Mouse (Mus musculus): ENCODE results near the gene Kif1c.

DNA sequence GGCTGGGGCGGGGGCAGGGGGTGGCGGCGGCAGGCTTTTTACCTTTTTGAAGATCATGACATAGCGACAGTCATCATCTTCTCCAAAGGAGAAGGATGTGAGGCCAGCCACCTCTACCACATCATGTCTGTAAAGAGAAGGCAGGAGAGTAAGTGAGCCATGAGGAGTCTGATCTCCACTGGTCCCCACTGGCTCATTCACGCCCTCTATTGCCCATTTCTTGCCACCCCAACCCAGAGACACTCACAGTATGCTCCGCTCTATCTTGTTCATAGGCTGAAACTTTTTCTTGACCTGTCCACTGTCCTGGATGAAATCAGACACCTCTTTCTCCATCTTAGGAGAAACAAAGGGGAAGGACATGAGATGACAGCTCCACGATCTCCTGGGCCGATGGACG, 35.6 kb upstream of the Kif1c start:
- TF ChIP-seq FLI1 (IDR thresholded peaks at IDR 0.05; ENCODE audit: low read length) = no peak
- no peak for TF ChIP-seq GATA1 (IDR thresholded peaks at IDR 0.05; ENCODE audit: borderline replicate concordance, low read length)

Measured in megakaryocyte, embryonic 14.5 days (primary cell).